15 mouse cellular contexts compared by ENCODE assay signal in genomic region chr19:59350273-59350903, GRCm38 (mm10). TPM values are rescaled to one million over a fixed set of nuclear protein-coding genes. Genes with fewer than 3 reads are reported as not detected.
A peak's percentile ranks its signal among the peaks of the same experiment; 100 is the strongest.
DNase-seq lines count a peak whose midpoint lies in the region; ATAC-seq and TF ChIP-seq lines count a peak whose summit lies in the region.
"Had no signal": no experiment of that assay in that cellular context is flagged by ENCODE, and none has a peak within 500 bp of the region (broad histone marks: within the 10 kb centered on the region; RNA-seq: fewer than 3 reads in every experiment).

No protein-coding gene starts in this region.

- peak; percentile 29 for DNase-seq in liver, embryonic 11.5 days (ENCODE audit: low spot score)
- DNase-seq in liver (no peak), 416B (ENCODE audit: low read depth) (peak; percentile 93)
- DNase-seq in cerebellum, adult 11 months = no peak
- no peak for DNase-seq in gastrocnemius, adult 2 months
- DNase-seq: adrenal gland, postnatal 14 days; cerebellum, adult 8-10 months; heart, postnatal 36 days; layer of hippocampus, adult 9-11 months; right cerebral cortex, postnatal 4 days had no signal

- ATAC-seq in liver, embryonic 11.5 days (replicated peaks; ENCODE audit: low FRiP score) = no peak
- ATAC-seq in megakaryocyte, adult 5-6 weeks (ENCODE audit: poor library complexity, severe bottlenecking) = peak; percentile 79
- ATAC-seq in midbrain, embryonic 13.5 days = no peak
- ATAC-seq: midbrain, embryonic 16.5 days had no signal

- peaks cover 19% of the 10 kb centered on the region for H3K4me1 ChIP-seq in liver, embryonic 11.5 days (replicated peaks; ENCODE audit: control insufficient read depth, insufficient read depth, low read length)
- H3K4me1 ChIP-seq in bone marrow, adult 2 months (ENCODE audit: control insufficient read depth, insufficient read depth, low read length) = peaks cover 1% of the 10 kb centered on the region
- H3K4me1 ChIP-seq in midbrain, embryonic 13.5 days (replicated peaks) = 0 out of 2 replicates have a peak, but pooled peaks cover 5% of the 10 kb centered on the region

- no peak overlapping the region for H3K4me2 ChIP-seq in liver, embryonic 11.5 days
- no peak overlapping the region for H3K4me2 ChIP-seq in midbrain, embryonic 13.5 days (replicated peaks)

- H3K4me3 ChIP-seq in liver, embryonic 11.5 days (ENCODE audit: low read depth, low read length) = no peak overlapping the region
- no peak overlapping the region for H3K4me3 ChIP-seq in bone marrow, adult 2 months (replicated peaks; ENCODE audit: control insufficient read depth, low read depth, low read length)
- no peak overlapping the region for H3K4me3 ChIP-seq in gastrocnemius, adult 2 months
- H3K4me3 ChIP-seq in midbrain, embryonic 13.5 days (replicated peaks) = no peak overlapping the region

- H3K27me3 ChIP-seq in liver, embryonic 11.5 days (replicated peaks; ENCODE audit: control insufficient read depth, insufficient read depth, low read length) = no peaks in the 10 kb centered on the region
- peaks cover 11% of the 10 kb centered on the region; the same call in 1 of the 2 replicates for H3K27me3 ChIP-seq in midbrain, embryonic 13.5 days

- 56% methylated on average over 7 of the region's 7 CpGs for WGBS in liver, embryonic 11.5 days
- 18% methylated on average over 7 of the region's 7 CpGs for WGBS in bone marrow, adult 2 months
- 91% methylated on average over 7 of the region's 7 CpGs for WGBS in midbrain, embryonic 13.5 days

- no peak for TF ChIP-seq CTCF in bone marrow, adult 2 months (IDR thresholded peaks at IDR 0.05; ENCODE audit: control insufficient read depth, insufficient read depth, low read length)
- TF ChIP-seq CTCF in gastrocnemius, adult 2 months (IDR thresholded peaks at IDR 0.05) = no peak

- intact Hi-C loops in gastrocnemius, adult 2 months (cut with DNase I) = no loop called here

- no peak for TF ChIP-seq POLR2A in bone marrow, adult 2 months (IDR thresholded peaks at IDR 0.05; ENCODE audit: borderline replicate concordance, control insufficient read depth, low read depth, low read length)

- no peaks in the 10 kb centered on the region for H3K9me3 ChIP-seq in liver, embryonic 11.5 days (ENCODE audit: control insufficient read depth, low read length)
- no peaks in the 10 kb centered on the region for H3K9me3 ChIP-seq in midbrain, embryonic 13.5 days

- no peak overlapping the region for H3K9ac ChIP-seq in liver, embryonic 11.5 days (ENCODE audit: low read depth, low read length)
- no peak overlapping the region for H3K9ac ChIP-seq in midbrain, embryonic 13.5 days (replicated peaks)
- H3K9ac ChIP-seq: liver, embryonic 14.5 days had no signal

- no peak overlapping the region for H3K27ac ChIP-seq in liver, embryonic 11.5 days (ENCODE audit: low read depth, low read length)
- H3K27ac ChIP-seq in bone marrow, adult 2 months (ENCODE audit: control insufficient read depth, insufficient read depth, low read depth, low read length, poor library complexity) = peak overlapping the region; percentile 40; the same call in 1 of the 2 replicates
- H3K27ac ChIP-seq in gastrocnemius, adult 2 months = no peak overlapping the region
- no peak overlapping the region for H3K27ac ChIP-seq in midbrain, embryonic 13.5 days
- H3K27ac ChIP-seq: liver, embryonic 14.5 days had no signal

- H3K36me3 ChIP-seq in liver, embryonic 11.5 days (ENCODE audit: control insufficient read depth, insufficient read depth, low read length) = no peaks in the 10 kb centered on the region
- H3K36me3 ChIP-seq in midbrain, embryonic 13.5 days = no peaks in the 10 kb centered on the region

RNA-seq across cellular contexts. Expression of gene Pdzd8, which starts 4.8 kb away (rescaled TPM):
- polyA plus RNA-seq in liver, embryonic 11.5 days (2014; fragmentation: Nextera tagmentation; extraction: Ambion mirVana) = 12.7 and 14.1 TPM in 2 replicates
- 8.8 and 13.6 TPM in 2 replicates for polyA plus RNA-seq in bone marrow, adult 2 months (2011; ENCODE audit: insufficient read depth, insufficient read length, low replicate concordance, missing spikeins)
- 53.5 and 57.7 TPM in 2 replicates for total RNA-seq in megakaryocyte, adult 5-6 weeks (2015)
- total RNA-seq in megakaryocyte, adult 5-6 weeks (2017) = 48.7 and 58.5 TPM in 2 replicates
- total RNA-seq in gastrocnemius, adult 2 months (2021) = 10 to 100 TPM; 12.1 to 17.8 TPM
- polyA plus RNA-seq in midbrain, embryonic 13.5 days (2015; fragmentation: Nextera tagmentation; extraction: Ambion mirVana) = 9.3 and 9.5 TPM in 2 replicates

RNA-seq across cellular contexts. Expression of gene Rps12-ps3, which starts 28.3 kb away (rescaled TPM):
- 63.6 and 85.2 TPM in 2 replicates for polyA plus RNA-seq in liver, embryonic 11.5 days (2014; fragmentation: Nextera tagmentation; extraction: Ambion mirVana)
- polyA plus RNA-seq in bone marrow, adult 2 months (2011; ENCODE audit: insufficient read depth, insufficient read length, low replicate concordance, missing spikeins) = 1,301 and 2,446 TPM in 2 replicates
- total RNA-seq in megakaryocyte, adult 5-6 weeks (2015) = 585 and 699 TPM in 2 replicates
- 550 and 766 TPM in 2 replicates for total RNA-seq in megakaryocyte, adult 5-6 weeks (2017)
- total RNA-seq in gastrocnemius, adult 2 months (2021) = 100 to 1,000 TPM; 256 to 333 TPM
- polyA plus RNA-seq in midbrain, embryonic 13.5 days (2015; fragmentation: Nextera tagmentation; extraction: Ambion mirVana) = 1.7 and 6.7 TPM in 2 replicates

Comparison
In these comparisons a context has a peak if more than half of its experiments do, and no peak if none do; other contexts are left out.
1. DNase-seq: peak in liver, embryonic 11.5 days (single experiment) and 416B (single experiment); none in liver (single experiment), cerebellum, adult 11 months (single experiment) and gastrocnemius, adult 2 months (single experiment).